ENCODE assay signal across 13 mouse cellular contexts in the genomic region with DNA sequence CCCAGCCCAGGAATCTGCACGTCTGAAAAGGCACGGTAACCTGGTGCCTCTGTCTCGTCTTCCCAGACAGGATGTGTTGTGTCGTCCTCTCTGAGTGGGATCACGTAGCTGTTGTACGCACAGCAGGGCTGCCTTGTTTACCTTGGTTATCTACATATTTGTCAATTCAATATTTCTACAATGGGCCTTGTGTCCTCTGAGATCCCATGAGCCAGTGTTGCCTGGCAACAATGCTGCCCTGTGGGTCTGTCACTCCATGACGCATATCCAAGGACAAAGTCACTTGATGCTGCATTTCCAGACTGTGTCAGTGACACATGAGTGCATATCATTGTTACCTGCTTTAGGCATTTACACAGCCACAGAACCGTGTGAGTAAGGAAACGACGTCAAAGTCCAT.
DNase-seq lines count a peak whose midpoint lies in the region; ATAC-seq and TF ChIP-seq lines count a peak whose summit lies in the region.
"Had no signal": no experiment of that assay in that cellular context is flagged by ENCODE, and none has a peak within 500 bp of the region (broad histone marks: within the 10 kb centered on the region; RNA-seq: fewer than 3 reads in every experiment).

No protein-coding gene starts in this region.

- no peak overlapping the region for H3K9ac ChIP-seq in intestine, embryonic 14.5 days (ENCODE audit: low read length)
- no peak overlapping the region for H3K9ac ChIP-seq in intestine, postnatal 0 days (ENCODE audit: low read depth, low read length)
- no peak overlapping the region for H3K9ac ChIP-seq in hindbrain, embryonic 16.5 days (ENCODE audit: low read depth, low read length)
- no peak overlapping the region for H3K9ac ChIP-seq in forebrain, embryonic 16.5 days (replicated peaks; ENCODE audit: low read depth, low read length)
- H3K9ac ChIP-seq: lung, embryonic 15.5 days; neural tube, embryonic 12.5 days had no signal

- H3K4me2 ChIP-seq in intestine, embryonic 14.5 days (ENCODE audit: low read length), result no peak overlapping the region
- H3K4me2 ChIP-seq in intestine, postnatal 0 days (replicated peaks; ENCODE audit: low read depth), result no peak overlapping the region
- no peak overlapping the region for H3K4me2 ChIP-seq in hindbrain, embryonic 16.5 days (ENCODE audit: low read length)
- no peak overlapping the region for H3K4me2 ChIP-seq in forebrain, embryonic 16.5 days (ENCODE audit: low read length)
- H3K4me2 ChIP-seq: lung, embryonic 15.5 days; neural tube, embryonic 12.5 days had no signal

- no peaks in the 10 kb centered on the region for H3K9me3 ChIP-seq in intestine, embryonic 14.5 days (ENCODE audit: control insufficient read depth, low read length)
- H3K9me3 ChIP-seq in intestine, postnatal 0 days (ENCODE audit: control insufficient read depth), result no peaks in the 10 kb centered on the region
- no peaks in the 10 kb centered on the region for H3K9me3 ChIP-seq in hindbrain, embryonic 16.5 days (ENCODE audit: control insufficient read depth, low read length)
- H3K9me3 ChIP-seq in forebrain, embryonic 16.5 days (ENCODE audit: control insufficient read depth, low read length), result no peaks in the 10 kb centered on the region
- H3K9me3 ChIP-seq: lung, embryonic 15.5 days; neural tube, embryonic 12.5 days had no signal

- 55% methylated on average over 10 of the region's 10 CpGs for WGBS in intestine, embryonic 14.5 days
- WGBS in intestine, postnatal 0 days, result 33% methylated on average over 10 of the region's 10 CpGs
- whole genome bisulfite sequencing in hindbrain, embryonic 16.5 days, result 23% methylated on average over 10 of the region's 10 CpGs
- WGBS in forebrain, embryonic 16.5 days, result 50% methylated on average over 10 of the region's 10 CpGs

- H3K36me3 ChIP-seq in intestine, embryonic 14.5 days (ENCODE audit: control insufficient read depth, insufficient read depth, low read length), result no peaks in the 10 kb centered on the region
- no peaks in the 10 kb centered on the region for H3K36me3 ChIP-seq in intestine, postnatal 0 days (ENCODE audit: control insufficient read depth, insufficient read depth)
- no peaks in the 10 kb centered on the region for H3K36me3 ChIP-seq in hindbrain, embryonic 16.5 days (ENCODE audit: control insufficient read depth, insufficient read depth, low read length)
- no peaks in the 10 kb centered on the region for H3K36me3 ChIP-seq in forebrain, embryonic 16.5 days (ENCODE audit: control insufficient read depth, insufficient read depth)
- H3K36me3 ChIP-seq: lung, embryonic 15.5 days; neural tube, embryonic 12.5 days had no signal

- H3K27ac ChIP-seq in intestine, embryonic 14.5 days (ENCODE audit: low read depth), result no peak overlapping the region
- no peak overlapping the region for H3K27ac ChIP-seq in intestine, postnatal 0 days (ENCODE audit: low read depth, low read length)
- H3K27ac ChIP-seq in hindbrain, embryonic 16.5 days (ENCODE audit: low read depth, low read length), result no peak overlapping the region
- no peak overlapping the region for H3K27ac ChIP-seq in forebrain, embryonic 16.5 days (ENCODE audit: low read length)
- H3K27ac ChIP-seq: heart, adult 2 months; lung, embryonic 15.5 days; neural tube, embryonic 12.5 days had no signal

- H3K4me1 ChIP-seq in intestine, embryonic 14.5 days (replicated peaks; ENCODE audit: control insufficient read depth, insufficient read depth, low read length), result no peaks in the 10 kb centered on the region
- no peaks in the 10 kb centered on the region for H3K4me1 ChIP-seq in intestine, postnatal 0 days (replicated peaks; ENCODE audit: control insufficient read depth, insufficient read depth, low read length)
- H3K4me1 ChIP-seq in hindbrain, embryonic 16.5 days (ENCODE audit: control insufficient read depth, insufficient read depth, low read depth, low read length), result peaks cover 3% of the 10 kb centered on the region
- H3K4me1 ChIP-seq in forebrain, embryonic 16.5 days (replicated peaks; ENCODE audit: control insufficient read depth, insufficient read depth, low read length), result no peaks in the 10 kb centered on the region
- H3K4me1 ChIP-seq: lung, embryonic 15.5 days had no signal

- H3K27me3 ChIP-seq in intestine, embryonic 14.5 days (replicated peaks; ENCODE audit: control insufficient read depth, insufficient read depth, low read length), result no peaks in the 10 kb centered on the region
- H3K27me3 ChIP-seq in intestine, postnatal 0 days (replicated peaks; ENCODE audit: control insufficient read depth, insufficient read depth, low read length), result no peaks in the 10 kb centered on the region
- 0 out of 2 replicates have a peak, but pooled peaks cover 2% of the 10 kb centered on the region for H3K27me3 ChIP-seq in hindbrain, embryonic 16.5 days (replicated peaks; ENCODE audit: control insufficient read depth, insufficient read depth, low read length)
- no peaks in the 10 kb centered on the region for H3K27me3 ChIP-seq in forebrain, embryonic 16.5 days (replicated peaks; ENCODE audit: control insufficient read depth, insufficient read depth, low read length)
- H3K27me3 ChIP-seq: lung, embryonic 15.5 days; neural tube, embryonic 12.5 days had no signal

- no peak for DNase-seq in intestine, embryonic 14.5 days (ENCODE audit: low spot score)
- DNase-seq in adrenal gland, postnatal 10 days, result peak; percentile 42
- peak; percentile 32 for DNase-seq in retina, embryonic 14.5 days (ENCODE audit: low spot score)
- no peak for DNase-seq in kidney, postnatal 36 days
- no peak for DNase-seq in spleen, postnatal 10 days (ENCODE audit: low spot score in 2 of 2)
- DNase-seq: heart, adult 2 months; heart, postnatal 14 days; thymus, postnatal 14 days had no signal

- no peak for TF ChIP-seq CTCF in intestine, postnatal 0 days (IDR thresholded peaks at IDR 0.05; ENCODE audit: low read depth)

- ATAC-seq in intestine, embryonic 14.5 days (replicated peaks; ENCODE audit: low FRiP score, low TSS enrichment, low read depth), result peak; percentile 50; the same call in 1 of the 2 replicates
- ATAC-seq in intestine, postnatal 0 days, result no peak
- ATAC-seq in hindbrain, embryonic 16.5 days, result peak; percentile 37; the same call in 1 of the 2 replicates
- no peak for ATAC-seq in forebrain, embryonic 16.5 days

- no peak overlapping the region for H3K4me3 ChIP-seq in intestine, embryonic 14.5 days (ENCODE audit: low read depth, low read length)
- H3K4me3 ChIP-seq in intestine, postnatal 0 days (ENCODE audit: low read depth, low read length), result no peak overlapping the region
- H3K4me3 ChIP-seq in hindbrain, embryonic 16.5 days (ENCODE audit: low read length), result no peak overlapping the region
- H3K4me3 ChIP-seq in forebrain, embryonic 16.5 days (replicated peaks; ENCODE audit: low read length), result no peak overlapping the region
- H3K4me3 ChIP-seq: heart, adult 2 months; lung, embryonic 15.5 days; neural tube, embryonic 12.5 days had no signal

Comparison
In these comparisons a context has a peak if more than half of its experiments do, and no peak if none do; other contexts are left out.
1. ATAC-seq: peak in intestine, embryonic 14.5 days (single experiment) and hindbrain, embryonic 16.5 days (single experiment); none in intestine, postnatal 0 days (single experiment) and forebrain, embryonic 16.5 days (single experiment).
2. DNase-seq: peak in adrenal gland, postnatal 10 days (single experiment) and retina, embryonic 14.5 days (single experiment); none in intestine, embryonic 14.5 days (single experiment), kidney, postnatal 36 days (0 of 2) and spleen, postnatal 10 days (0 of 2).